Mouse (Mus musculus): ENCODE data around the gene Gm3336.

DNA sequence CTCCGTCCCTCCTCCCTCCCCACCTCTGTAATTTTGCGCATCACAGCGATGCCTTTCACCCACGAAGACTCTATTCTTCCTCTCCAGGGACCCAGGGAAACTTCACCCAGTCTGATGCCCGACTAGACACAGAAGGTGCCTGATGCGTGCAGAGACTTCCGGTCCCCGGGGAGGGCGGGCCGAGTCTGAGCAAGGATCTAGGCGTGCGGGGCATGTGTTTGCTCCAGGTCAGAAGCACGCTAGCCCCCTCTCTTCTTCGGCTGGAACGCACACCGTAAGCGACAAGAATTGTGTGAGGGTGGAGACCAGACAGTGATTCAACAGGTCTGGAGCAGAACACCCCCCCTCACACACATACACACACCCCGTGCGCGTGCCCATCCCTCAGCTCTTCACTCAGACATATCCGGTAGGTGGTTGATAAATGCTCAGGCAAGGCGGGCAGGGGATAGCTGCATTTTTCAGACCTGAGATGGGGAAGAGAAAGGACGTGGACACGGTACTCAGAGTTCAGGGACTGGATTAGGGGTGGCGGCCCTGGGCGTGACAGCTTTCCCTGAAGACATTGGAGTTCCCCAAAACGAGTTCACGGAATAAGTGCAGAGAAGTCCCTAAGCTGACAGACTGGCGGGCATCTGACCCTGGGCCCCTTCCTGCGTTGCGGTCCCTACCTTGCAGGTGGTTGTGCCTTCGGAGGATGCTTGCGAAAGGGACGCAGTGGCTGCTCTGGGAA is 47.7 kb downstream of the Gm3336 start:
- no peak for TF ChIP-seq CTCF (IDR thresholded peaks at IDR 0.05)
- TF ChIP-seq EP300 (IDR thresholded peaks at IDR 0.05) = no peak
